In genomic region chr19:56873816-56874600, GRCm38 (mm10) we compare ENCODE assay signal across 8 mouse cellular contexts. TPM values are rescaled to one million over a fixed set of nuclear protein-coding genes. Genes with fewer than 3 reads are reported as not detected.
DNase-seq lines count a peak whose midpoint lies in the region; ATAC-seq and TF ChIP-seq lines count a peak whose summit lies in the region.

Vwa2 (plus strand) TSS chr19:56874249.

- 2% methylated on average over 66 of the region's 71 CpGs for WGBS in embryonic facial prominence, embryonic 13.5 days
- 3% methylated on average over 71 of the region's 71 CpGs for WGBS in lung, adult 2 months

- H3K4me1 ChIP-seq in E14TG2a.4 (replicated peaks; ENCODE audit: low read depth, low read length) = peaks cover 15% of the 10 kb centered on the region
- H3K4me1 ChIP-seq in embryonic facial prominence, embryonic 13.5 days = peaks cover 42% of the 10 kb centered on the region
- H3K4me1 ChIP-seq in lung, adult 2 months (ENCODE audit: control insufficient read depth, insufficient read depth, low read length) = no peaks in the 10 kb centered on the region

- peak within 1 kb of the TSS; percentile 78 for H3K4me3 ChIP-seq in E14TG2a.4 (replicated peaks; ENCODE audit: low read length)
- H3K4me3 ChIP-seq in embryonic facial prominence, embryonic 13.5 days = peak within 1 kb of the TSS; percentile 56
- peak within 1 kb of the TSS; percentile 14 for H3K4me3 ChIP-seq in lung, adult 2 months (replicated peaks; ENCODE audit: extremely low read depth, low read depth, low read length)

- TF ChIP-seq CTCF in E14TG2a.4 (conservative IDR thresholded peaks at IDR 0.05; ENCODE audit: low read length) = no peak
- no peak for TF ChIP-seq CTCF in lung, adult 2 months (IDR thresholded peaks at IDR 0.05; ENCODE audit: insufficient read depth, low read length)

- H3K4me2 ChIP-seq in embryonic facial prominence, embryonic 13.5 days = peak within 1 kb of the TSS; percentile 97

- H3K9ac ChIP-seq in embryonic facial prominence, embryonic 13.5 days = peak within 1 kb of the TSS; percentile 72

- no peak for TF ChIP-seq POLR2A in lung, adult 2 months (IDR thresholded peaks at IDR 0.05; ENCODE audit: borderline replicate concordance, extremely low read depth, low read depth, low read length)

- 0 out of 2 replicates have a peak, but pooled peaks have one; percentile 26 for ATAC-seq in cerebellum, adult (ENCODE audit: insufficient number of reproducible peaks, low FRiP score, low TSS enrichment)
- 0 out of 2 replicates have a peak, but pooled peaks have one; percentile 15 for ATAC-seq in embryonic facial prominence, embryonic 13.5 days (ENCODE audit: insufficient number of reproducible peaks, insufficient read depth, low FRiP score, low TSS enrichment, low read depth)

- DNase-seq in cerebellum, adult 9-10 months = no peak
- peak; percentile 12 to 17 for DNase-seq in kidney, adult 8-10 months
- DNase-seq in lung, adult 2 months = peak; percentile 39
- DNase-seq in right cerebral cortex, postnatal 14 days = peak; percentile 19
- no peak for DNase-seq in urinary bladder, postnatal 25 days (ENCODE audit: low spot score)

- H3K9me3 ChIP-seq in E14TG2a.4 (ENCODE audit: low read length) = no peaks in the 10 kb centered on the region
- H3K9me3 ChIP-seq in embryonic facial prominence, embryonic 13.5 days = no peaks in the 10 kb centered on the region

- H3K27ac ChIP-seq in embryonic facial prominence, embryonic 13.5 days = no peak within 1 kb of the TSS

- H3K27me3 ChIP-seq in E14TG2a.4 (ENCODE audit: insufficient read depth, low read length) = peaks cover 88% of the 10 kb centered on the region
- H3K27me3 ChIP-seq in embryonic facial prominence, embryonic 13.5 days = peaks cover 63% of the 10 kb centered on the region

- H3K36me3 ChIP-seq in E14TG2a.4 (ENCODE audit: insufficient read depth, low read length) = no peaks in the 10 kb centered on the region
- no peaks in the 10 kb centered on the region for H3K36me3 ChIP-seq in embryonic facial prominence, embryonic 13.5 days

RNA-seq across cellular contexts. Expression of gene Vwa2, which starts in this region (rescaled TPM):
- polyA plus RNA-seq in embryonic facial prominence, embryonic 13.5 days (2015; fragmentation: Nextera tagmentation; extraction: Ambion mirVana) = 7.5 and 8.0 TPM in 2 replicates
- polyA plus RNA-seq in lung, adult 2 months (2012; rRNA removed) = 0.12 and 0.22 TPM in 2 replicates

Comparison
In these comparisons a context has a peak if more than half of its experiments do, and no peak if none do; other contexts are left out.
1. Peak in DNase-seq and H3K4me3 ChIP-seq in lung, adult 2 months; RNA of the gene not detected or under 1 TPM.
2. DNase-seq: peak in kidney, adult 8-10 months (2 of 2) and right cerebral cortex, postnatal 14 days (single experiment); none in cerebellum, adult 9-10 months (single experiment) and urinary bladder, postnatal 25 days (single experiment).
3. H3K4me3 ChIP-seq: peak in every context shown above with its lines; median percentile 78 in E14TG2a.4; 56 in embryonic facial prominence, embryonic 13.5 days; 14 in lung, adult 2 months.